Mouse (Mus musculus): ENCODE data around the gene Yif1b. TPM values are rescaled to one million over a fixed set of nuclear protein-coding genes. Genes with fewer than 3 reads are reported as not detected.

Gene Yif1b
- polyA plus RNA-seq, 1 experiment from 2014 or later: 81.0 TPM

- peaks cover 17% of the 10 kb centered on the region for H3K4me1 ChIP-seq (replicated peaks; ENCODE audit: control insufficient read depth, insufficient read depth, low read length)
- WGBS: 89% methylated on average over 4 of the region's 4 CpGs
- no peak overlapping the region for H3K27ac ChIP-seq (ENCODE audit: low read length)
- peaks cover 9% of the 10 kb centered on the region; the same call in 1 of the 2 replicates for H3K27me3 ChIP-seq (replicated peaks; ENCODE audit: control insufficient read depth, insufficient read depth, low read length)
- no peaks in the 10 kb centered on the region for H3K36me3 ChIP-seq (ENCODE audit: control insufficient read depth, insufficient read depth)
- no peak overlapping the region for H3K4me2 ChIP-seq (ENCODE audit: low read length)
- H3K9ac ChIP-seq (replicated peaks; ENCODE audit: low read depth, low read length): no peak overlapping the region
- ATAC-seq: no peak
- no peaks in the 10 kb centered on the region for H3K9me3 ChIP-seq (ENCODE audit: control insufficient read depth, low read length)
- no peak overlapping the region for H3K4me3 ChIP-seq (replicated peaks; ENCODE audit: low read length)
These were observed 45.7 kb downstream of the Yif1b start for GRCm38 (mm10) chr7:29283876-29284275.

GRCm38 (mm10) chr7:29284523-29284922 is 46.4 kb downstream of the Yif1b start:
- Histone ChIP-seq H3K27ac (ENCODE audit: low read length) (no peak overlapping the region), H3K4me2 (ENCODE audit: low read length) (no peak overlapping the region), H3K4me3 (replicated peaks; ENCODE audit: low read length) (no peak overlapping the region), H3K27me3 (replicated peaks; ENCODE audit: control insufficient read depth, insufficient read depth, low read length) (peaks cover 9% of the 10 kb centered on the region; the same call in 1 of the 2 replicates), H3K9ac (replicated peaks; ENCODE audit: low read depth, low read length) (no peak overlapping the region), H3K36me3 (ENCODE audit: control insufficient read depth, insufficient read depth) (no peaks in the 10 kb centered on the region), H3K4me1 (replicated peaks; ENCODE audit: control insufficient read depth, insufficient read depth, low read length) (peaks cover 24% of the 10 kb centered on the region), H3K9me3 (ENCODE audit: control insufficient read depth, low read length) (no peaks in the 10 kb centered on the region)
- WGBS: 95% methylated on average over 6 of the region's 6 CpGs
- ATAC-seq: no peak

- H3K27ac ChIP-seq (ENCODE audit: low read length): no peak overlapping the region
- H3K4me1 ChIP-seq (replicated peaks; ENCODE audit: control insufficient read depth, insufficient read depth, low read length): peaks cover 27% of the 10 kb centered on the region
- no peak overlapping the region for H3K4me2 ChIP-seq (ENCODE audit: low read length)
- H3K36me3 ChIP-seq (ENCODE audit: control insufficient read depth, insufficient read depth): no peaks in the 10 kb centered on the region
- no peak for ATAC-seq
- no peak overlapping the region for H3K9ac ChIP-seq (replicated peaks; ENCODE audit: low read depth, low read length)
- H3K4me3 ChIP-seq (replicated peaks; ENCODE audit: low read length): no peak overlapping the region
- 85% methylated on average over 7 of the region's 7 CpGs for whole genome bisulfite sequencing
- H3K9me3 ChIP-seq (ENCODE audit: control insufficient read depth, low read length): no peaks in the 10 kb centered on the region
- no peaks in the 10 kb centered on the region; the same call in 1 of the 2 replicates for H3K27me3 ChIP-seq (replicated peaks; ENCODE audit: control insufficient read depth, insufficient read depth, low read length)
These were observed 49.4 kb downstream of the Yif1b start for GRCm38 (mm10) chr7:29287481-29287880.

- WGBS: 92% methylated on average over 2 of the region's 2 CpGs
- no peaks in the 10 kb centered on the region for H3K36me3 ChIP-seq (ENCODE audit: control insufficient read depth, insufficient read depth)
- H3K4me1 ChIP-seq (replicated peaks; ENCODE audit: control insufficient read depth, insufficient read depth, low read length): peaks cover 32% of the 10 kb centered on the region
- no peaks in the 10 kb centered on the region; the same call in 1 of the 2 replicates for H3K27me3 ChIP-seq (replicated peaks; ENCODE audit: control insufficient read depth, insufficient read depth, low read length)
- no peaks in the 10 kb centered on the region for H3K9me3 ChIP-seq (ENCODE audit: control insufficient read depth, low read length)
- no peak for ATAC-seq
- no peak overlapping the region for H3K4me3 ChIP-seq (replicated peaks; ENCODE audit: low read length)
- no peak overlapping the region for H3K27ac ChIP-seq (ENCODE audit: low read length)
- H3K4me2 ChIP-seq (ENCODE audit: low read length): no peak overlapping the region
- H3K9ac ChIP-seq (replicated peaks; ENCODE audit: low read depth, low read length): no peak overlapping the region
These were observed 50.0 kb downstream of the Yif1b start for GRCm38 (mm10) chr7:29288079-29288478.

GRCm38 (mm10) chr7:29288942-29289638 is 51.0 kb downstream of the Yif1b start, which contains the start of gene Ppp1r14a:
Gene Ppp1r14a (plus strand): TSS chr7:29289308.
- ATAC-seq: peak; percentile 25; the same call in 1 of the 2 replicates
- no peaks in the 10 kb centered on the region for H3K36me3 ChIP-seq (ENCODE audit: control insufficient read depth, insufficient read depth)
- peak within 1 kb of the TSS; percentile 60 for H3K4me3 ChIP-seq (replicated peaks; ENCODE audit: low read length)
- H3K9ac ChIP-seq (replicated peaks; ENCODE audit: low read depth, low read length): peak within 1 kb of the TSS; percentile 70
- peak within 1 kb of the TSS; percentile 91 for H3K4me2 ChIP-seq (ENCODE audit: low read length)
- H3K9me3 ChIP-seq (ENCODE audit: control insufficient read depth, low read length): no peaks in the 10 kb centered on the region
- WGBS: under 1% methylated on average over 59 of the region's 59 CpGs
- peaks cover 37% of the 10 kb centered on the region for H3K4me1 ChIP-seq (replicated peaks; ENCODE audit: control insufficient read depth, insufficient read depth, low read length)
- H3K27ac ChIP-seq (ENCODE audit: low read length): no peak within 1 kb of the TSS
- no peaks in the 10 kb centered on the region for H3K27me3 ChIP-seq (replicated peaks; ENCODE audit: control insufficient read depth, insufficient read depth, low read length)

- H3K36me3 ChIP-seq (ENCODE audit: control insufficient read depth, insufficient read depth): no peaks in the 10 kb centered on the region
- no peak overlapping the region; the same call in 1 of the 2 replicates for H3K4me2 ChIP-seq (ENCODE audit: low read length)
- H3K9ac ChIP-seq (replicated peaks; ENCODE audit: low read depth, low read length): peak overlapping the region; percentile 70
- H3K27ac ChIP-seq (ENCODE audit: low read length): no peak overlapping the region
- no peaks in the 10 kb centered on the region for H3K9me3 ChIP-seq (ENCODE audit: control insufficient read depth, low read length)
- H3K4me1 ChIP-seq (replicated peaks; ENCODE audit: control insufficient read depth, insufficient read depth, low read length): peaks cover 37% of the 10 kb centered on the region
- peak overlapping the region; percentile 60 for H3K4me3 ChIP-seq (replicated peaks; ENCODE audit: low read length)
- no peak for ATAC-seq
- WGBS: 79% methylated on average over 6 of the region's 6 CpGs
- H3K27me3 ChIP-seq (replicated peaks; ENCODE audit: control insufficient read depth, insufficient read depth, low read length): no peaks in the 10 kb centered on the region
These were observed 51.7 kb downstream of the Yif1b start for GRCm38 (mm10) chr7:29289856-29290255.

- H3K27me3 ChIP-seq (replicated peaks; ENCODE audit: control insufficient read depth, insufficient read depth, low read length): no peaks in the 10 kb centered on the region
- H3K4me2 ChIP-seq (ENCODE audit: low read length): peak overlapping the region; percentile 5; the same call in 1 of the 2 replicates
- peak overlapping the region; percentile 86 for H3K27ac ChIP-seq (ENCODE audit: low read length)
- peaks cover 37% of the 10 kb centered on the region for H3K4me1 ChIP-seq (replicated peaks; ENCODE audit: control insufficient read depth, insufficient read depth, low read length)
- 36% methylated on average over 11 of the region's 11 CpGs for WGBS
- no peaks in the 10 kb centered on the region for H3K36me3 ChIP-seq (ENCODE audit: control insufficient read depth, insufficient read depth)
- no peak overlapping the region for H3K9ac ChIP-seq (replicated peaks; ENCODE audit: low read depth, low read length)
- no peak overlapping the region for H3K4me3 ChIP-seq (replicated peaks; ENCODE audit: low read length)
- H3K9me3 ChIP-seq (ENCODE audit: control insufficient read depth, low read length): no peaks in the 10 kb centered on the region
- peak; percentile 32 for ATAC-seq
These were observed 52.8 kb downstream of the Yif1b start for GRCm38 (mm10) chr7:29290691-29291485.

GRCm38 (mm10) chr7:29291616-29292457 is 53.7 kb downstream of the Yif1b start:
- Histone ChIP-seq H3K27me3 (replicated peaks; ENCODE audit: control insufficient read depth, insufficient read depth, low read length) (no peaks in the 10 kb centered on the region), H3K36me3 (ENCODE audit: control insufficient read depth, insufficient read depth) (no peaks in the 10 kb centered on the region), H3K4me3 (replicated peaks; ENCODE audit: low read length) (no peak overlapping the region), H3K9me3 (ENCODE audit: control insufficient read depth, low read length) (no peaks in the 10 kb centered on the region), H3K27ac (ENCODE audit: low read length) (peak overlapping the region; percentile 86), H3K9ac (replicated peaks; ENCODE audit: low read depth, low read length) (0 out of 2 replicates have a peak overlapping the region, but pooled peaks have one; percentile 15), H3K4me2 (ENCODE audit: low read length) (peak overlapping the region; percentile 29), H3K4me1 (replicated peaks; ENCODE audit: control insufficient read depth, insufficient read depth, low read length) (peaks cover 37% of the 10 kb centered on the region)
- WGBS: 27% methylated on average over 6 of the region's 7 CpGs
- ATAC-seq: peak; percentile 56
